Mouse (Mus musculus) midbrain, embryonic 16.5 days (tissue): Measurements from ENCODE around the gene Dync2li1. TPM values are rescaled to one million over a fixed set of nuclear protein-coding genes. Genes with fewer than 3 reads are reported as not detected.
A peak's percentile ranks its signal among the peaks of the same experiment; 100 is the strongest.

Experiments
- ATAC-seq: fragments of 200-750 bp; cut with Nextera tagmentation; 2 replicates; pipeline ENCODE4 v1.8.0; 2017; ENCODE audit warnings: moderate TSS enrichment
- H3K27ac ChIP-seq: fragments of 300-500 bp; sonication (generic); 2 replicates; pipeline ENCODE4 v1.5.1; 2014; ENCODE audit warnings: mild to moderate bottlenecking, low read length, mixed read lengths
- H3K27me3 ChIP-seq: fragments of 300-500 bp; sonication (generic); 2 replicates; pipeline ENCODE4 v1.6.1; 2014; ENCODE audit warnings: low read depth, low read length, mixed read lengths; ENCODE audit not compliant: control insufficient read depth, insufficient read depth
- H3K36me3 ChIP-seq: fragments of 300-500 bp; sonication (generic); 2 replicates; pipeline ENCODE4 v1.6.1; 2014; ENCODE audit warnings: mild to moderate bottlenecking, low read length, moderate library complexity, mixed read lengths; ENCODE audit not compliant: control insufficient read depth, insufficient read depth
- H3K4me1 ChIP-seq: fragments of 300-500 bp; sonication (generic); 2 replicates; pipeline ENCODE4 v1.6.1; 2014; ENCODE audit warnings: mild to moderate bottlenecking, low read length, mixed read lengths; ENCODE audit not compliant: control insufficient read depth, insufficient read depth
- H3K4me2 ChIP-seq: fragments of 300-500 bp; sonication (generic); 2 replicates; pipeline ENCODE4 v1.6.1; 2014; ENCODE audit warnings: mild to moderate bottlenecking, low read length, mixed read lengths
- H3K4me3 ChIP-seq: fragments of 300-500 bp; sonication (generic); 2 replicates; pipeline ENCODE4 v1.5.1; 2014; ENCODE audit warnings: low read depth, mild to moderate bottlenecking, low read length, moderate library complexity, mixed read lengths
- H3K9ac ChIP-seq: fragments of 300-500 bp; sonication (generic); 2 replicates; pipeline ENCODE4 v1.6.1; 2014; ENCODE audit warnings: low read depth, low read length, mixed read lengths
- H3K9me3 ChIP-seq: fragments of 300-500 bp; sonication (generic); replicated peaks from 2 replicates; pipeline ENCODE4 v1.6.1; 2014; ENCODE audit warnings: mild to moderate bottlenecking, low read length, mixed read lengths; ENCODE audit not compliant: control insufficient read depth, poor library complexity, severe bottlenecking
- WGBS: fragments of 180-500 bp; shearing (Covaris S2); extraction: QIAGEN DNeasy Blood & Tissue Kit; methylation state at CpG from one replicate; pipeline ENCODE4 v1.1.7; 2014; 5-methylcytosine and 5-hydroxymethylcytosine counted together
- polyA plus RNA-seq: library from polyadenylated mRNA; unstranded; fragments of >200 nt; fragmentation: Nextera tagmentation; extraction: Ambion mirVana; gene quantifications from 2 replicates; pipeline ENCODE4 v1.2.1, GENCODE M21; 2015

Gene Dync2li1
- polyA plus RNA-seq, 1 experiment from 2014 or later, result 38.8 TPM

DNA sequence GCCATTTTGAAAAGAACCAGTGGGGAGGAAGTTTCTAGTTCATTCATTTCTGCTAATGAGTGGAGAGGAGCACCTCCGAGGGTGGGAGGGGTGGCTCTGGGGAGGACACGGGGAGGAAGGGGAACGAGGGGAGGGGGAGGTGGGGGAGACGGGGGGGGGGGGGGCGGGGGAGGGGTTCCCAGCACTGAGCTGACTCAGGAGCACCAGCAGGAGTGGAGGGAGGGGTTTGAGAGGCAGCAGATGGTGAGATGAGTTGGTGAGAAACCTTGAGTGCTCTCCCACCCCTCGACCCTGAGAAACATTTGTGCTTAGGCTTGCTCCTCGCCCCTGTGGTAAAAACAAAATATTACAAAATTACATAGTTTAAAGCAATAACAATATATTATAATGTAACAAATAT is 19.6 kb downstream of the Dync2li1 start:
- H3K27me3 ChIP-seq, result no peaks in the 10 kb centered on the region
- ATAC-seq, result no peak
- no peak overlapping the region for H3K9ac ChIP-seq
- H3K9me3 ChIP-seq, result no peaks in the 10 kb centered on the region
- no peaks in the 10 kb centered on the region for H3K36me3 ChIP-seq
- WGBS, result 40% methylated on average over 2 of the region's 7 CpGs
- no peak overlapping the region for H3K4me3 ChIP-seq
- no peak overlapping the region for H3K27ac ChIP-seq
- H3K4me2 ChIP-seq, result no peak overlapping the region
- no peaks in the 10 kb centered on the region; the same call in 1 of the 2 replicates for H3K4me1 ChIP-seq

- Histone ChIP-seq H3K4me3 (no peak overlapping the region), H3K27ac (no peak overlapping the region), H3K4me1 (no peaks in the 10 kb centered on the region; the same call in 1 of the 2 replicates), H3K36me3 (no peaks in the 10 kb centered on the region), H3K4me2 (no peak overlapping the region), H3K27me3 (no peaks in the 10 kb centered on the region), H3K9me3 (no peaks in the 10 kb centered on the region), H3K9ac (no peak overlapping the region)
- 64% methylated on average over 2 of the region's 2 CpGs for WGBS
- ATAC-seq, result no peak
These were observed 20.2 kb downstream of the Dync2li1 start for GRCm38 (mm10) chr17:84646477-84646876.

- no peak overlapping the region for H3K27ac ChIP-seq
- 87% methylated on average over 4 of the region's 4 CpGs for whole genome bisulfite sequencing
These were observed 21.3 kb downstream of the Dync2li1 start for GRCm38 (mm10) chr17:84647630-84648029.

DNA sequence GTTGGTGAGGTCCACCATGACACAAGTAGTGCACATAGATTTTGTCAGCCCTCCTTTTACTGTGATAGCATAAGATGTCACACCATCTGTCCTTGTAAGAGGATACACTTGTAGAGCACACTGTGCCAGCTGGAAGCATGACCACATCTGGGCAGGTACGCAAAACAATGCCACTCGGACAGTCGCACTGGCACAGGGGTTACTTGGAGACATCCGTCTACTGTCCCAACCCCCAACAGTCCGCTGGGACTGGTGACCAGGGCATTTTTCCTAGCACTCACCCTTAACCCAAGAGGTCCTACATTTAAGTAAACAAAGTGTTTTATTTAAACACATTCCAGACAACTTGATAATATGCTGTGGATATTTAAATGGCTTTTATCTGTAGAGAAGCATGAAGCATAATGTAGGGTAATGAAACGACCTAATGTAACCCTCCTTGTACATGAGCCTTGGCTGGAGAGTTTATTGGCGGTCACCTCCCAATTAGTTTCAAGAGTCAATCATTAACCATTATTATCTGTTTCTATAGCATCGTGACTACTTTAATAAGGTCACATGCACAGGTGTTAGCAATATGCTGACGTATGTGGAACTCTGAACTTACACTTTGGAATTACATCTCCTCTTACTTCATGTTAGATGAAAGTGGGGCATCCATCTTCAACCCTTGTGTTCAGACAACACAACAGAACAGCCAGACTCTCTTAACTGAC is 24.2 kb downstream of the Dync2li1 start:
- Histone ChIP-seq H3K27me3 (no peaks in the 10 kb centered on the region), H3K36me3 (no peaks in the 10 kb centered on the region), H3K4me1 (no peaks in the 10 kb centered on the region), H3K9ac (no peak overlapping the region), H3K9me3 (no peaks in the 10 kb centered on the region), H3K4me3 (no peak overlapping the region), H3K4me2 (no peak overlapping the region), H3K27ac (no peak overlapping the region)
- ATAC-seq, result no peak
- 93% methylated on average over 9 of the region's 9 CpGs for WGBS

More at GRCm38 (mm10) chr17:84647630-84648029, 21.3 kb downstream of the Dync2li1 start:
- Histone ChIP-seq H3K4me1 (no peaks in the 10 kb centered on the region; the same call in 1 of the 2 replicates), H3K27me3 (no peaks in the 10 kb centered on the region), H3K9me3 (no peaks in the 10 kb centered on the region), H3K4me3 (no peak overlapping the region), H3K36me3 (no peaks in the 10 kb centered on the region), H3K9ac (no peak overlapping the region), H3K4me2 (no peak overlapping the region)
- no peak for ATAC-seq

- WGBS, result 92% methylated on average over 9 of the region's 9 CpGs
- H3K27me3 ChIP-seq, result no peaks in the 10 kb centered on the region
- no peak overlapping the region for H3K27ac ChIP-seq
- ATAC-seq, result no peak
- H3K4me2 ChIP-seq, result no peak overlapping the region
- H3K9ac ChIP-seq, result no peak overlapping the region
- no peak overlapping the region for H3K4me3 ChIP-seq
- no peaks in the 10 kb centered on the region for H3K36me3 ChIP-seq
- H3K4me1 ChIP-seq, result peaks cover 15% of the 10 kb centered on the region
- H3K9me3 ChIP-seq, result no peaks in the 10 kb centered on the region
These were observed 27.2 kb downstream of the Dync2li1 start for GRCm38 (mm10) chr17:84653544-84653943.

GRCm38 (mm10) chr17:84656205-84656604 is 29.9 kb downstream of the Dync2li1 start:
- H3K9ac ChIP-seq, result no peak overlapping the region
- ATAC-seq, result peak; percentile 39; the same call in 1 of the 2 replicates
- H3K4me2 ChIP-seq, result no peak overlapping the region
- H3K4me3 ChIP-seq, result no peak overlapping the region
- WGBS, result 68% methylated on average over 5 of the region's 5 CpGs
- peaks cover 15% of the 10 kb centered on the region for H3K4me1 ChIP-seq
- H3K27ac ChIP-seq, result peak overlapping the region; percentile 68
- no peaks in the 10 kb centered on the region for H3K27me3 ChIP-seq
- no peaks in the 10 kb centered on the region for H3K36me3 ChIP-seq
- no peaks in the 10 kb centered on the region for H3K9me3 ChIP-seq

DNA sequence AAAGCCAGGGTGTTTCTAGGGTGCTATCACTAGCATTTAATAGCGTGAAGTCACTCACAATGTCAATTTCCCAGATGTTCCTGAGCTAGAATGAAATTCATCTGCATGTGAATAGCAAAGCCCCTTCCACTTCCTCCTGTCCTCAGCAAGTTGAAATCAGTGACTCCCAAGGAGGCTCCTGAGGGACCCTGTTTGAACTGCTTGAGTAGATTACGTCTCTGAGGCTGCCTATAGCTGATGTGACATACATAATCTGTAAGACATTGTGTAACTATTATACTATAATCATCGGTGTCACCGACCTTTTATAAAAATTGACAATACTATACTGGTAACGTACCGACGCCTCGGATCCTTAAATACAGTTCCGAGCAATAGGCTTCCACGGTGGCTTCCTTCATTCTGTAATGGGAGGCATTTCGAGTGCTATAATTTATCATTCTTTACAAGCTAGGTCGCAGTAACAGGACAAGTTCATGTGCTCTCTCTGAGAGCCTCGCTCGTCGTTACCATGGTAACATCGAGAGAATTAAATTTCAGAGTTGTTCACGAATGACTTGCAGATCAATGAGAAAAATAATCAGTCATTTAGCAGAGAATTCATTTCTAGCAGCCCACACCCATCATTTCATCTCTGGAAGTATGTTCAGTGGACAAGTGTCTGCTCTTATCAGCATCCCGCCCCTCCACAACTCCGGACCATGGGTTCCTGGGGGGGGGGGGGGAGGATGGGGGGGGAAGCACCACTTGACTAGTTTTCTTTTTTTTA is 30.5 kb downstream of the Dync2li1 start:
- no peak overlapping the region for H3K4me3 ChIP-seq
- H3K9me3 ChIP-seq, result no peaks in the 10 kb centered on the region
- no peaks in the 10 kb centered on the region for H3K36me3 ChIP-seq
- peaks cover 15% of the 10 kb centered on the region for H3K4me1 ChIP-seq
- H3K4me2 ChIP-seq, result 0 out of 2 replicates have a peak overlapping the region, but pooled peaks have one; percentile 3
- no peaks in the 10 kb centered on the region for H3K27me3 ChIP-seq
- peak; percentile 81 for ATAC-seq
- peak overlapping the region; percentile 68 for H3K27ac ChIP-seq
- WGBS, result 51% methylated on average over 19 of the region's 19 CpGs
- no peak overlapping the region for H3K9ac ChIP-seq

DNA sequence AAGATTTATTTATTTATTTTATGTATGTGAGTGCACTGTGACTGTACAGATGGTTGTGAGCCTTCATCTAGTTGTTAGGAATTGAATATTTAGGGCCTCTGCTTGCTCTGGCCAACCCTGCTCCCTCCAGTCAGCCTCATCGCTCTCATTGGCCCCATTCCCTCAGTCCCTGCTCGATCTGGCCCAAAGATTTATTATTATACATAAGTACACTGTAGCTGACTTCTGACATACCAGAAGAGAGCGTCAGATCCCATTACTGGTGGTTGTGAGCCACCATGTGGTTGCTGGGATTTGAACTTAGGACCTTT is 31.1 kb downstream of the Dync2li1 start:
- Histone ChIP-seq H3K27me3 (no peaks in the 10 kb centered on the region), H3K4me1 (peaks cover 15% of the 10 kb centered on the region), H3K36me3 (no peaks in the 10 kb centered on the region), H3K27ac (peak overlapping the region; percentile 68), H3K9ac (no peak overlapping the region), H3K4me2 (no peak overlapping the region), H3K4me3 (no peak overlapping the region), H3K9me3 (no peaks in the 10 kb centered on the region)
- peak; percentile 55 for ATAC-seq
- WGBS, result 67% methylated on average over 3 of the region's 3 CpGs

- peak overlapping the region; percentile 68 for H3K27ac ChIP-seq
- ATAC-seq, result no peak
- H3K4me2 ChIP-seq, result no peak overlapping the region
- peaks cover 15% of the 10 kb centered on the region for H3K4me1 ChIP-seq
- H3K4me3 ChIP-seq, result no peak overlapping the region
- 75% methylated on average over 7 of the region's 7 CpGs for whole genome bisulfite sequencing
- no peaks in the 10 kb centered on the region for H3K36me3 ChIP-seq
- no peaks in the 10 kb centered on the region for H3K9me3 ChIP-seq
- H3K27me3 ChIP-seq, result no peaks in the 10 kb centered on the region
- H3K9ac ChIP-seq, result no peak overlapping the region
These were observed 31.5 kb downstream of the Dync2li1 start for GRCm38 (mm10) chr17:84657782-84658181.
